Mouse (Mus musculus) lung, embryonic 16.5 days (tissue): ENCODE measurements around the gene Vps11. TPM values are rescaled to one million over a fixed set of nuclear protein-coding genes. Genes with fewer than 3 reads are reported as not detected.
"Not testable (repeated sequence)": the region's sequence is repeated elsewhere in the genome, so short reads cannot be mapped to it uniquely, and the experiment has no call there.

Experiments
- ATAC-seq: fragments of 200-750 bp; cut with Nextera tagmentation; 2 replicates; pipeline ENCODE4 v1.8.0; 2017; ENCODE audit warnings: low read depth, mild to moderate bottlenecking, moderate library complexity
- H3K27ac ChIP-seq: fragments of 300-500 bp; sonication (generic); 2 replicates; pipeline ENCODE4 v1.5.1; 2014; ENCODE audit warnings: mild to moderate bottlenecking, control low read depth, low read length
- H3K27me3 ChIP-seq: fragments of 300-500 bp; sonication (generic); 2 replicates; pipeline ENCODE4 v1.6.1; 2014; ENCODE audit warnings: low read depth, low read length, mixed read lengths; ENCODE audit not compliant: control insufficient read depth, insufficient read depth
- H3K36me3 ChIP-seq: fragments of 300-500 bp; sonication (generic); 2 replicates; pipeline ENCODE4 v1.6.1; 2014; ENCODE audit warnings: low read length; ENCODE audit not compliant: control insufficient read depth, insufficient read depth
- H3K4me1 ChIP-seq: fragments of 300-500 bp; sonication (generic); replicated peaks from 2 replicates; pipeline ENCODE4 v1.6.1; 2014; ENCODE audit warnings: low read length, mixed read lengths; ENCODE audit not compliant: control insufficient read depth, insufficient read depth
- H3K4me2 ChIP-seq: fragments of 300-500 bp; sonication (generic); 2 replicates; pipeline ENCODE4 v1.6.1; 2014; ENCODE audit warnings: low read depth, low read length, control low read depth
- H3K4me3 ChIP-seq: fragments of 300-500 bp; sonication (generic); 2 replicates; pipeline ENCODE4 v1.5.1; 2014; ENCODE audit warnings: mild to moderate bottlenecking, low read length, control low read depth
- H3K9ac ChIP-seq: fragments of 300-500 bp; sonication (generic); 2 replicates; pipeline ENCODE4 v1.6.1; 2014; ENCODE audit warnings: low read length, control low read depth
- H3K9me3 ChIP-seq: fragments of 300-500 bp; sonication (generic); 2 replicates; pipeline ENCODE4 v1.6.1; 2016; ENCODE audit warnings: low read length; ENCODE audit not compliant: control insufficient read depth
- WGBS: fragments of 180-500 bp; shearing (Covaris S2); extraction: QIAGEN DNeasy Blood & Tissue Kit; methylation state at CpG from one replicate; pipeline ENCODE4 v1.1.7; 2014; 5-methylcytosine and 5-hydroxymethylcytosine counted together
- microRNA-seq: library from miRNA; unstranded; fragments of <30 nt; microRNA quantifications from one replicate; pipeline ENCODE4, GENCODE M21; 2016
- polyA plus RNA-seq: library from polyadenylated mRNA; unstranded; fragments of >200 nt; fragmentation: Nextera tagmentation; extraction: Ambion mirVana; gene quantifications from 2 replicates; pipeline ENCODE4 v1.2.1, GENCODE M21; 2015

Vps11 gene
- polyA plus RNA-seq, 1 experiment from 2014 or later = 31.4 TPM

DNA sequence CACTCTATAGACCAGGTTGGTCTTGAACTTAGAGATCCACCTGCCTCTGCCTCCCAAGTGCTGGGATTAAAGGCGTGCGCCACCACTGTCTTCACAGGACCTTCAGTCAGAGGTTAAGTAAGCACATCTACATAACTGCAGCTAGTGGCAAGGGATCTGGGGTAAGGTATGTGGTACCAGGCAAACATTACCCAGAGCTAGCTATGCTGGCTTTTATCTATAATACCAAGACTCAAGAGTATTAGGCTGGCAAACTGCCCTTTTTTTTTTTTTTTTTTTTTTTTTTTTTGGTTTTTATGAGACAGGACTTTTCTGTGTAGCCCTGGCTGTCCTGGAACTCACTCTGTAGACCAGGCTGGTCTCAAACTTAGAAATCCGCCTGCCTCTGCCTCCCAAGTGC is 61.5 kb downstream of the Vps11 start:
- H3K4me3 ChIP-seq, ATAC-seq, H3K9ac ChIP-seq, H3K27ac ChIP-seq, H3K27me3 ChIP-seq, H3K4me2 ChIP-seq, H3K9me3 ChIP-seq: not testable (repeated sequence)
- Histone ChIP-seq H3K4me1 (peaks cover 10% of the 10 kb centered on the region), H3K36me3 (peaks cover 45% of the 10 kb centered on the region)
- 94% methylated on average over 3 of the region's 3 CpGs for WGBS

Small RNA genes within 50 kb of the gene (microRNA-seq; reads per million reads assigned to microRNA genes)
- not detected for gene Gm44335
- not detected for gene Mir7085

Other genes with a start within 250 kb of the Vps11 start
- 0.13 and 0.14 TPM in 2 replicates for gene Gm49380, start 248.2 kb downstream of the Vps11 start, polyA plus RNA-seq
- 60.1 and 63.8 TPM in 2 replicates for gene Rnf26, start 248.2 kb downstream of the Vps11 start, polyA plus RNA-seq
- gene Mcam, start 227.2 kb downstream of the Vps11 start, polyA plus RNA-seq = 99.1 and 104 TPM in 2 replicates
- 15.3 and 15.5 TPM in 2 replicates for gene Cbl, start 127.6 kb downstream of the Vps11 start, polyA plus RNA-seq
- 7.3 and 14.3 TPM in 2 replicates for gene Ccdc153, start 121.0 kb downstream of the Vps11 start, polyA plus RNA-seq
- gene Pdzd3, start 110.2 kb downstream of the Vps11 start, polyA plus RNA-seq = 0.11 TPM in 1 of 2 replicates, not detected in the other
- gene Nlrx1, start 93.1 kb downstream of the Vps11 start, polyA plus RNA-seq = 9.5 and 10.4 TPM in 2 replicates
- gene Abcg4, start 73.1 kb downstream of the Vps11 start, polyA plus RNA-seq = 1.4 and 2.1 TPM in 2 replicates
- gene Hinfp, start 56.0 kb downstream of the Vps11 start, polyA plus RNA-seq = 24.3 and 25.1 TPM in 2 replicates
- 6.8 and 7.4 TPM in 2 replicates for gene C2cd2l, start 41.4 kb downstream of the Vps11 start, polyA plus RNA-seq
- 38.0 and 42.3 TPM in 2 replicates for gene Dpagt1, start 35.7 kb downstream of the Vps11 start, polyA plus RNA-seq
- gene H2afx, start 27.0 kb downstream of the Vps11 start, polyA plus RNA-seq = 318 and 395 TPM in 2 replicates
- gene Hmbs, start 17.4 kb downstream of the Vps11 start, polyA plus RNA-seq = 110 and 117 TPM in 2 replicates
- gene Hyou1, start 17.8 kb upstream of the Vps11 start, polyA plus RNA-seq = 38.2 and 42.0 TPM in 2 replicates
- 19.9 and 21.9 TPM in 2 replicates for gene Slc37a4, start 35.2 kb upstream of the Vps11 start, polyA plus RNA-seq
- gene Rps25, start 45.5 kb upstream of the Vps11 start, polyA plus RNA-seq = 1,846 and 1,855 TPM in 2 replicates
- gene Trappc4, start 45.9 kb upstream of the Vps11 start, polyA plus RNA-seq = 131 and 135 TPM in 2 replicates
- 32.5 TPM in 2 replicates for gene Ccdc84, start 56.9 kb upstream of the Vps11 start, polyA plus RNA-seq
- not detected in 2 replicates for gene Foxr1, start 79.5 kb upstream of the Vps11 start, polyA plus RNA-seq
- gene Upk2, start 93.3 kb upstream of the Vps11 start, polyA plus RNA-seq = 1.8 and 2.0 TPM in 2 replicates
- gene Bcl9l, start 121.2 kb upstream of the Vps11 start, polyA plus RNA-seq = 14.1 and 16.1 TPM in 2 replicates
- 0.08 and 0.29 TPM in 2 replicates for gene Cxcr5, start 200.2 kb upstream of the Vps11 start, polyA plus RNA-seq
- gene Ddx6, start 243.2 kb upstream of the Vps11 start, polyA plus RNA-seq = 15.2 and 16.5 TPM in 2 replicates